Mouse (Mus musculus): ENCODE results near the gene Emc7. TPM values are rescaled to one million over a fixed set of nuclear protein-coding genes. Genes with fewer than 3 reads are reported as not detected.

Gene Emc7
- polyA plus RNA-seq (2014; fragmentation: Illumina TruSeq; extraction: RNeasy Lipid Tissue Mini Kit (QIAGEN cat#74804); ENCODE audit: low replicate concordance) = 31.0 TPM

GRCm38 (mm10) chr2:112454862-112455564 lies at the start of gene Emc7:
Emc7 (plus strand) TSS chr2:112454997.

GRCm38 (mm10) chr2:112480669-112481068 lies 25.9 kb downstream of the Emc7 start, which contains the start of gene Chrm5:
Chrm5 (minus strand) TSS chr2:112480769.

DNA sequence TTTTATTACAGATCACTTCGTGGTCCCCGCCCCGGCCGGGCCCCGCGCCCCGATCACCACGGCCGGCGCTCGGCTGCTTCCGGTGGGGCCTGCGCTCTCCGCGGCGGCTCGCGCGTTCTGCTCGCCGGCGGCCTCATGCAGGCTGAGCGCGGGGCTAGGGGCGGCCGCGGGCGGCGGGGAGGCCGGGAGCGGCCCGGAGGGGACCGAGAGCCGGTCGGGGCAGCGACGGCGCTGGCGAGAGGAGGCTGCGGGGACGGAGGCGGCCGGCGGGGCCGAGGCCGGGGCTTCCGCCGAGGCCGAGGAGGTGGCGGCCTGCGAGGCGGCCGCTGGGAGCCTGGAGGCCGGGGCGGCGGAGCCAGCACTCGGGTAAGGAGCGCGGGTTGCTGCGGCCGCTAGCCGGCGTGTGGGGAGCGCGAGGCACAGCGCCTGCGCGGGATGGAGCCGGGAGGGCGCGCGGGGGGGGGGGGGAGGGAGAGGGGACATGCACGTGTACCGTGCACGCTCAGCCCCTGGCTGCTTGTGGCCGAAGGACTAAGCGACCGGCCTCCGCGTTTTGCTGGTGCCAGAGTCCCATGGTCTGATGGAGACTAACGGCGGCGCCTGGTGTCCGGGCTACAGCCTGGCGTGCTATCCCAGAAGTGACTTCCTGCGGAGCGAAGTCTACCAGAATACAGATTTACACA lies 38.2 kb downstream of the Emc7 start, which contains the start of gene Aven:
Gene Aven, plus strand, starts transcription at position 109 of the 683 bp plus-strand sequence.

Other genes starting within 250 kb of the Emc7 start
- not detected for gene Lpcat4, start 215.5 kb upstream of the Emc7 start, polyA plus RNA-seq (2014; fragmentation: Illumina TruSeq; extraction: RNeasy Lipid Tissue Mini Kit (QIAGEN cat#74804); ENCODE audit: low replicate concordance)
- not detected for gene Nutm1, start 195.7 kb upstream of the Emc7 start, polyA plus RNA-seq (2014; fragmentation: Illumina TruSeq; extraction: RNeasy Lipid Tissue Mini Kit (QIAGEN cat#74804); ENCODE audit: low replicate concordance)
- gene Nop10, start 193.1 kb upstream of the Emc7 start, polyA plus RNA-seq (2014; fragmentation: Illumina TruSeq; extraction: RNeasy Lipid Tissue Mini Kit (QIAGEN cat#74804); ENCODE audit: low replicate concordance) = 12.3 TPM
- 97.3 TPM for gene Slc12a6, start 189.2 kb upstream of the Emc7 start, polyA plus RNA-seq (2014; fragmentation: Illumina TruSeq; extraction: RNeasy Lipid Tissue Mini Kit (QIAGEN cat#74804); ENCODE audit: low replicate concordance)
- not detected for gene Gm21985, start 188.7 kb upstream of the Emc7 start, polyA plus RNA-seq (2014; fragmentation: Illumina TruSeq; extraction: RNeasy Lipid Tissue Mini Kit (QIAGEN cat#74804); ENCODE audit: low replicate concordance)
- gene Emc4, start 87.0 kb upstream of the Emc7 start, polyA plus RNA-seq (2014; fragmentation: Illumina TruSeq; extraction: RNeasy Lipid Tissue Mini Kit (QIAGEN cat#74804); ENCODE audit: low replicate concordance) = 53.2 TPM
- 43.7 TPM for gene Katnbl1, start 75.8 kb upstream of the Emc7 start, polyA plus RNA-seq (2014; fragmentation: Illumina TruSeq; extraction: RNeasy Lipid Tissue Mini Kit (QIAGEN cat#74804); ENCODE audit: low replicate concordance)
- gene Chrm5, start 25.8 kb downstream of the Emc7 start, polyA plus RNA-seq (2014; fragmentation: Illumina TruSeq; extraction: RNeasy Lipid Tissue Mini Kit (QIAGEN cat#74804); ENCODE audit: low replicate concordance) = not detected
- 3.2 TPM for gene Aven, start 38.0 kb downstream of the Emc7 start, polyA plus RNA-seq (2014; fragmentation: Illumina TruSeq; extraction: RNeasy Lipid Tissue Mini Kit (QIAGEN cat#74804); ENCODE audit: low replicate concordance)